Mouse (Mus musculus) hindbrain, embryonic 16.5 days (tissue): ENCODE data around the gene Tenm3. TPM values are rescaled to one million over a fixed set of nuclear protein-coding genes. Genes with fewer than 3 reads are reported as not detected.
A peak's percentile ranks its signal among the peaks of the same experiment; 100 is the strongest.

Source experiments
- ATAC-seq: fragments of 200-750 bp; cut with Nextera tagmentation; 2 replicates; pipeline ENCODE4 v1.8.0; 2017; ENCODE audit warnings: moderate TSS enrichment, moderate library complexity
- H3K27ac ChIP-seq: fragments of 300-500 bp; sonication (generic); 2 replicates; pipeline ENCODE4 v1.5.1; 2014; ENCODE audit warnings: low read depth, mild to moderate bottlenecking, control low read depth, low read length, moderate library complexity
- H3K27me3 ChIP-seq: fragments of 300-500 bp; sonication (generic); replicated peaks from 2 replicates; pipeline ENCODE4 v1.6.1; 2014; ENCODE audit warnings: low read length; ENCODE audit not compliant: control insufficient read depth, insufficient read depth
- H3K36me3 ChIP-seq: fragments of 300-500 bp; sonication (generic); 2 replicates; pipeline ENCODE4 v1.6.1; 2014; ENCODE audit warnings: mild to moderate bottlenecking, low read length, moderate library complexity, mixed read lengths; ENCODE audit not compliant: control insufficient read depth, insufficient read depth
- H3K4me1 ChIP-seq: fragments of 300-500 bp; sonication (generic); 2 replicates; pipeline ENCODE4 v1.6.1; 2014; ENCODE audit warnings: low read depth, low read length; ENCODE audit not compliant: control insufficient read depth, insufficient read depth
- H3K4me2 ChIP-seq: fragments of 300-500 bp; sonication (generic); 2 replicates; pipeline ENCODE4 v1.6.1; 2014; ENCODE audit warnings: mild to moderate bottlenecking, low read length, control low read depth, moderate library complexity
- H3K4me3 ChIP-seq: fragments of 300-500 bp; sonication (generic); 2 replicates; pipeline ENCODE4 v1.5.1; 2014; ENCODE audit warnings: mild to moderate bottlenecking, low read length, control low read depth, moderate library complexity
- H3K9ac ChIP-seq: fragments of 300-500 bp; sonication (generic); 2 replicates; pipeline ENCODE4 v1.6.1; 2014; ENCODE audit warnings: low read depth, mild to moderate bottlenecking, control low read depth, low read length, moderate library complexity
- H3K9me3 ChIP-seq: fragments of 300-500 bp; sonication (generic); 2 replicates; pipeline ENCODE4 v1.6.1; 2014; ENCODE audit warnings: mild to moderate bottlenecking, low read length, moderate library complexity; ENCODE audit not compliant: control insufficient read depth
- WGBS: fragments of 180-500 bp; shearing (Covaris S2); extraction: QIAGEN DNeasy Blood & Tissue Kit; methylation state at CpG from one replicate; pipeline ENCODE4 v1.1.7; 2014; 5-methylcytosine and 5-hydroxymethylcytosine counted together
- polyA plus RNA-seq: library from polyadenylated mRNA; unstranded; fragments of >200 nt; fragmentation: Nextera tagmentation; extraction: Ambion mirVana; gene quantifications from 2 replicates; pipeline ENCODE4 v1.2.1, GENCODE M21; 2015

Gene Tenm3
- polyA plus RNA-seq: 24.2 and 26.1 TPM in 2 replicates

DNA sequence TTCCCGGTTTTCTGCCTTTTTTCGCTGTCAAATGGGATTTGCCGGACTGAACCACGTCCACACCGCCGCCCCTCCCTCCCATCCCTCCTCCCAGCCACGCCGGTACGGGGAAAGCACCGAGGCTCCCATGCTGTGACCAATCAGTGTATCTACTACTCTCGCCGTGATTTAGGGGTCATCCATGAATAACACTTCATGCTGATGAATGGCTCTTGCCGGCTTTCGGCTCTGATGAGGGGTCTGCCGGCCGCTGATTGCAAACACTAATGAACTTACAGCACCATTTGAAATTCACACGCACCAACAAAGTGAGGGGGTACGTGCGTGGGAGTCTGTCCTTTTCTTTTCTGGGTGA, at the start of gene Tenm3:
Tenm3 (minus strand) TSS at position 21 of the 355 bp plus-strand sequence.
- Histone ChIP-seq H3K4me2 (peak within 1 kb of the TSS; percentile 91), H3K27me3 (peaks cover 10% of the 10 kb centered on the region; the same call in 1 of the 2 replicates), H3K27ac (peak within 1 kb of the TSS; percentile 85), H3K4me1 (peaks cover 9% of the 10 kb centered on the region), H3K9ac (peak within 1 kb of the TSS; percentile 84), H3K9me3 (no peaks in the 10 kb centered on the region), H3K4me3 (peak within 1 kb of the TSS; percentile 86), H3K36me3 (no peaks in the 10 kb centered on the region)
- peak; percentile 71 for ATAC-seq
- 1% methylated on average over 19 of the region's 19 CpGs for WGBS

DNA sequence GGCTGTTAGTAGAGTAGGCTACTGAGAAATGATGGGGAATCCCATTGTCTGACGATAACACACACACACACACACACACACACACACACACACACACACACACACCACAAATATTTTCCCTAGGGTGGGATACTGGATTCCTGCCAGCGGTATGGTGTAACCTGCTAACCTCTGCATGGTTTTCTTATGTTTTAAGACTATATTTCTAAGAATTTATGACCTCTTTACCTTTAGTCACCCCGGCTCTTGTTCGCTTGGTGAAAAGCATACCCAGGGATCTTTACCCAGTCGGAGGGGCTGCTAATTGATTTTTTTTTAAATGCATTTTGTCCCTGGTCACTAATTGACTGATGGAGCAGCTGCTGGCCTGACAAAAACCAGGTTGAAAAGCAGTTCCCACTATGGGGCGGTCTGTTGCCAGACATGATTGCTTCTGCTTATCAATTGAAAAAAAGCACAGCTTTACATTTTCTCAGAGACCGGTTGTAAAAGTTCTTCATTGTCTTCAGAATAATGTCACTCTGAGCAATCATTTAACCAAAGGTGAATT, 46.5 kb upstream of the Tenm3 start:
- 38% methylated on average over 7 of the region's 7 CpGs for WGBS
- no peak overlapping the region for H3K27ac ChIP-seq
- ATAC-seq: no peak
- H3K27me3 ChIP-seq: no peaks in the 10 kb centered on the region
- H3K4me2 ChIP-seq: no peak overlapping the region
- H3K4me3 ChIP-seq: no peak overlapping the region
- H3K36me3 ChIP-seq: no peaks in the 10 kb centered on the region
- no peak overlapping the region for H3K9ac ChIP-seq
- H3K9me3 ChIP-seq: no peaks in the 10 kb centered on the region
- no peaks in the 10 kb centered on the region for H3K4me1 ChIP-seq

- Histone ChIP-seq H3K9ac (no peak overlapping the region), H3K4me3 (no peak overlapping the region), H3K27me3 (no peaks in the 10 kb centered on the region), H3K4me2 (no peak overlapping the region), H3K4me1 (no peaks in the 10 kb centered on the region), H3K9me3 (no peaks in the 10 kb centered on the region), H3K27ac (no peak overlapping the region), H3K36me3 (no peaks in the 10 kb centered on the region)
- 95% methylated on average over 4 of the region's 4 CpGs for WGBS
- no peak for ATAC-seq
Observed at GRCm38 (mm10) chr8:48884270-48884669, 40.5 kb upstream of the Tenm3 start.

DNA sequence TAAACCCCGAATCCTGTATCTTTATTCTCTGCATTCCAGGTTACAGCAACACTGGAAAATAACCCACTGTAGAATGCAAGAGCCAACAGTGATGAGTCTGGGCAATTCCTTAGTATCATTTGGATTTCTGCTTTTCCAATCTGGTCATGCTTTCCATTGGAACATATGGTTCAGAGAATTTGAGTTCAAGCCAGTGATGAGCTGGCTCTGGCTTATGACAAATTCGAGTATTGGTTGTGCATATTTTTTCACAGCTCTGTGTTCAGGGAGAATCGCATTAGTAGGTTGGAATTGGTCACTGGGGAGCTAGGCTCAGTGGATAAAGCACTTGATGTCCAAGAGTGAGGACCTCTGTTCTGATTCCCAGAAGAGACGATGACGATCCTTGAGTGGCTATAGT, 36.8 kb upstream of the Tenm3 start:
- Histone ChIP-seq H3K4me2 (no peak overlapping the region), H3K4me3 (no peak overlapping the region), H3K4me1 (no peaks in the 10 kb centered on the region), H3K36me3 (no peaks in the 10 kb centered on the region), H3K9me3 (no peaks in the 10 kb centered on the region), H3K27me3 (no peaks in the 10 kb centered on the region), H3K27ac (no peak overlapping the region), H3K9ac (no peak overlapping the region)
- ATAC-seq: no peak
- WGBS: 84% methylated on average over 5 of the region's 5 CpGs

DNA sequence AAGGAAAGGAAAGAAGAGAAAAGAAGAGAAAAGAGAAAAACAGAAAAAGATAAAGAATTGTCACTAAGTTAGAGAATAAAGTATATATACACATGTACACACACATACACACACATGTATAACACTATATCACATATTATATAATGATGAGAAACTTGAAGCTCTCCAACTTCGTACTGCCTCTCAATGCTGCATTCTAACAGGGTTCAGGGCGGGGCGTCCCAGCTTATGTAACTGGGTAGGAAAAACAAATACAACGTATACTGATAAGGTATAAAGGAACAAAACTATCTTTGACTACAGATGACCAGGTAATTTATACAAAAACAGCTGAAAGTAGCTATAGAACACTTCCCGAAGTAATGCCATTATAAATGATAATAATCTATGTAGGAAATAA, 22.2 kb upstream of the Tenm3 start:
- H3K9ac ChIP-seq: no peak overlapping the region
- no peak overlapping the region for H3K4me3 ChIP-seq
- no peaks in the 10 kb centered on the region for H3K27me3 ChIP-seq
- H3K9me3 ChIP-seq: no peaks in the 10 kb centered on the region
- H3K27ac ChIP-seq: no peak overlapping the region
- H3K4me1 ChIP-seq: no peaks in the 10 kb centered on the region
- no peak overlapping the region for H3K4me2 ChIP-seq
- no peaks in the 10 kb centered on the region for H3K36me3 ChIP-seq
- no peak for ATAC-seq
- WGBS: 93% methylated on average over 5 of the region's 5 CpGs

GRCm38 (mm10) chr8:48865485-48865884, 21.7 kb upstream of the Tenm3 start:
- Histone ChIP-seq H3K36me3 (no peaks in the 10 kb centered on the region), H3K4me3 (no peak overlapping the region), H3K27me3 (no peaks in the 10 kb centered on the region), H3K9me3 (no peaks in the 10 kb centered on the region), H3K9ac (no peak overlapping the region), H3K4me1 (no peaks in the 10 kb centered on the region), H3K4me2 (no peak overlapping the region), H3K27ac (no peak overlapping the region)
- 77% methylated on average over 4 of the region's 4 CpGs for WGBS
- ATAC-seq: no peak

- Histone ChIP-seq H3K4me1 (peaks cover 2% of the 10 kb centered on the region), H3K9ac (no peak overlapping the region), H3K4me2 (peak overlapping the region; percentile 19; the same call in 1 of the 2 replicates), H3K27me3 (peaks cover 7% of the 10 kb centered on the region; the same call in 1 of the 2 replicates), H3K9me3 (no peaks in the 10 kb centered on the region), H3K27ac (no peak overlapping the region), H3K36me3 (no peaks in the 10 kb centered on the region), H3K4me3 (no peak overlapping the region)
- WGBS: 21% methylated on average over 8 of the region's 8 CpGs
- peak; percentile 69 for ATAC-seq
Observed at GRCm38 (mm10) chr8:48850223-48851010, 6.7 kb upstream of the Tenm3 start.

GRCm38 (mm10) chr8:48849091-48849616, 5.4 kb upstream of the Tenm3 start:
- WGBS: 38% methylated on average over 6 of the region's 6 CpGs
- H3K9ac ChIP-seq: no peak overlapping the region
- H3K27me3 ChIP-seq: peaks cover 7% of the 10 kb centered on the region; the same call in 1 of the 2 replicates
- no peak for ATAC-seq
- H3K4me3 ChIP-seq: no peak overlapping the region
- no peak overlapping the region for H3K27ac ChIP-seq
- H3K4me2 ChIP-seq: no peak overlapping the region
- H3K36me3 ChIP-seq: no peaks in the 10 kb centered on the region
- no peaks in the 10 kb centered on the region for H3K9me3 ChIP-seq
- peaks cover 7% of the 10 kb centered on the region for H3K4me1 ChIP-seq

DNA sequence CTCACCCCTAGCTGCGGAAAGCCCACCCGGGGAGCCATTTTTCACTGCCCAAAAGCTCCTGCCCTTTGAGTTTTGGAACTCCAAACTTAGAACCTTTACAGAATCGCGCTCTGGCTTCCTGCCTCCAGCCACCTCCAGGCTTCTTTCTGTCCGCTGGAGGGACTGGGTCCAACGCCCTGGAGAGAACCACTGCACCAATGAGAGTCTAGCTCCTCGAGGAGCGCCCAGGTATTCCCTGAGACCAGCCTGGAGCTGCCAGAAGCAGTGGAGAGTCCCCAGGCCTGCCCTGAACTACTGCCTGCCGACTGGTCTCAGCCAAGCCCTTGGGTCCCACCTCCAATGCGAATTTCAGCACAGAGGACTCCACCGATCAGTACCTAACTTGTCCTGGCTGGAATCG, 1.2 kb upstream of the Tenm3 start:
- Histone ChIP-seq H3K9ac (peak overlapping the region; percentile 32; the same call in 1 of the 2 replicates), H3K9me3 (no peaks in the 10 kb centered on the region), H3K4me2 (peak overlapping the region; percentile 91), H3K4me3 (peak overlapping the region; percentile 86), H3K36me3 (no peaks in the 10 kb centered on the region), H3K27me3 (peaks cover 10% of the 10 kb centered on the region; the same call in 1 of the 2 replicates), H3K27ac (no peak overlapping the region), H3K4me1 (peaks cover 9% of the 10 kb centered on the region)
- WGBS: 8% methylated on average over 12 of the region's 12 CpGs
- ATAC-seq: no peak
